Comparison of ENCODE assay signal across 24 mouse cellular contexts in the genomic region with DNA sequence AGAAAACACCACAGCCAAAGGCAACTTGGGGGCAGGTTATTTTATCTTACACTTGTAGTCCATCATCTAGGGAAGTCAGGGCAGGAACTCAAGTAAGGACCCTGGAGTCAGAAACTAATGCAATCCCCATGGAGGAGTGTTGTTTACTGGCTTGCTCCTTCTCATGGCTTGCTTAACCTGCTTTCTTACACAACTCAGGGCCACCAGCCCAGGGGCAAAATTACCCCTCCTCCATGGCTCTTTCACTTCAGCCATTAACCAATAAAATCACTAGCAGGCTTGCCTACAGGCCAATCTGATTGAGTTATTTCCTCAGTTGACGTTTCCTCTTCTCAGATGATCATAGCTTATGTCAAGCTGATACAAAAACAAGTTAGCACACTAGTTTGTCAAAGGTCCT. TPM values are rescaled to one million over a fixed set of nuclear protein-coding genes. Genes with fewer than 3 reads are reported as not detected.
"Had no signal": no experiment of that assay in that cellular context is flagged by ENCODE, and none has a peak within 500 bp of the region (broad histone marks: within the 10 kb centered on the region; RNA-seq: fewer than 3 reads in every experiment).

No protein-coding gene starts in this region.

- ATAC-seq: hindbrain, embryonic 16.5 days; inflammation-experienced regulatory T-cells, adult 6 months; intestine, embryonic 15.5 days had no signal

- DNase-seq: gastrocnemius, adult 2 months; gastrocnemius, postnatal 10 days; gastrocnemius, postnatal 25 days; heart, adult 11 months; heart, adult 2 months; heart, postnatal 14 days; heart, postnatal 4 days; kidney, adult 18-20 months; kidney, adult 8-10 months; kidney, postnatal 10 days; kidney, postnatal 25 days; kidney, postnatal 4 days; liver; liver, embryonic 13.5 days had no signal

RNA-seq across cellular contexts. Expression of a gene that starts 15.0 kb away (rescaled TPM):
- total RNA-seq: gastrocnemius, adult 2 months; gastrocnemius, postnatal 10 days; gastrocnemius, postnatal 25 days; gastrocnemius, postnatal 4 days; heart, adult 2 months; heart, postnatal 14 days; heart, postnatal 4 days; layer of hippocampus, adult 2 months; layer of hippocampus, postnatal 10 days; layer of hippocampus, postnatal 25 days; left cerebral cortex, adult 2 months; left cerebral cortex, postnatal 14 days; left cerebral cortex, postnatal 36 days had no signal
